Mouse (Mus musculus) liver, adult 2 months (tissue): ENCODE measurements around the gene Vps26a. TPM values are rescaled to one million over a fixed set of nuclear protein-coding genes. Genes with fewer than 3 reads are reported as not detected.

Source experiments
- DNase-seq: peaks from one replicate; pipeline ENCODE4 v3.0.0-alpha.2; 2011; ENCODE audit warnings: low read depth, low spot score; ENCODE audit errors: extremely low read depth
- H3K27ac ChIP-seq: fragments of 200-500 bp; replicated peaks from 2 replicates; pipeline ENCODE4 v1.5.1; 2012; ENCODE audit warnings: low read depth, mild to moderate bottlenecking, control low read depth, inconsistent platforms, low read length; ENCODE audit not compliant: insufficient read depth
- H3K27me3 ChIP-seq: fragments of 200-500 bp; 2 replicates; pipeline ENCODE4 v1.6.1; 2012; ENCODE audit warnings: mild to moderate bottlenecking, moderate library complexity, low read length, inconsistent platforms; ENCODE audit not compliant: control insufficient read depth, insufficient read depth
- H3K36me3 ChIP-seq: fragments of 200-500 bp; 2 replicates; pipeline ENCODE4 v1.6.1; 2012; ENCODE audit warnings: low read length, inconsistent platforms; ENCODE audit not compliant: control insufficient read depth, insufficient read depth
- H3K4me1 ChIP-seq: fragments of 200-500 bp; 2 replicates; pipeline ENCODE4 v1.6.1; 2011; ENCODE audit warnings: low read length; ENCODE audit not compliant: control insufficient read depth, insufficient read depth
- H3K4me3 ChIP-seq: fragments of 200-500 bp; 2 replicates; pipeline ENCODE4 v1.5.1; 2011; ENCODE audit warnings: low read depth, mild to moderate bottlenecking, control low read depth, low read length, moderate library complexity; ENCODE audit not compliant: insufficient read depth
- H3K79me2 ChIP-seq: fragments of 200-500 bp; 2 replicates; pipeline ENCODE4 v1.6.1; 2012; ENCODE audit warnings: inconsistent platforms, mild to moderate bottlenecking, low read length, moderate library complexity; ENCODE audit not compliant: control insufficient read depth, insufficient read depth
- H3K9ac ChIP-seq: fragments of 200-500 bp; 2 replicates; pipeline ENCODE4 v1.6.1; 2012; ENCODE audit warnings: low read depth, mild to moderate bottlenecking, control low read depth, inconsistent platforms, low read length
- CTCF ChIP-seq: fragments of 200-500 bp; IDR thresholded peaks from 2 replicates; pipeline ENCODE4 v1.5.1; 2011; ENCODE audit warnings: low read depth, low read length, control low read depth
- POLR2A ChIP-seq: fragments of 200-500 bp; IDR thresholded peaks from 2 replicates; pipeline ENCODE4 v1.6.1; 2011; ENCODE audit warnings: low read length, control low read depth; ENCODE audit not compliant: insufficient read depth; ENCODE audit errors: extremely low read depth
- WGBS: fragments of 180-500 bp; shearing (Covaris S2); methylation state at CpG from one replicate; pipeline ENCODE4 v1.1.7; 2018; 5-methylcytosine and 5-hydroxymethylcytosine counted together
- polyA plus RNA-seq: library from polyadenylated mRNA; depleted of rRNA; stranded (reverse); fragments of >200 nt; gene quantifications from 2 replicates; pipeline ENCODE4 v1.2.3, GENCODE M21; 2012; rRNA removed
- total RNA-seq: library from RNA; depleted of rRNA; stranded (reverse); fragments of >200 nt; gene quantifications from 2 replicates; pipeline ENCODE4 v1.2.3, GENCODE M21; 2014; rRNA removed

Gene Vps26a
- total and polyA plus RNA-seq, 2 experiments: 7.7 to 39.7 TPM

- Histone ChIP-seq H3K4me3 (no peak overlapping the region), H3K79me2 (no peaks in the 10 kb centered on the region), H3K36me3 (no peaks in the 10 kb centered on the region), H3K27me3 (no peaks in the 10 kb centered on the region), H3K9ac (no peak overlapping the region), H3K4me1 (no peaks in the 10 kb centered on the region), H3K27ac (no peak overlapping the region)
- 80% methylated on average over 19 of the region's 19 CpGs for WGBS
- TF ChIP-seq POLR2A (no peak), CTCF (no peak)
- DNase-seq: no peak
Measured at GRCm38 (mm10) chr10:62411431-62412410, 74.9 kb downstream of the Vps26a start.

GRCm38 (mm10) chr10:62410943-62411342 lies 75.7 kb downstream of the Vps26a start:
- no peaks in the 10 kb centered on the region for H3K79me2 ChIP-seq
- no peaks in the 10 kb centered on the region for H3K36me3 ChIP-seq
- TF ChIP-seq CTCF: peak; percentile 90
- TF ChIP-seq POLR2A: no peak
- 18% methylated on average over 5 of the region's 5 CpGs for WGBS
- H3K4me1 ChIP-seq: no peaks in the 10 kb centered on the region
- H3K27me3 ChIP-seq: no peaks in the 10 kb centered on the region
- H3K27ac ChIP-seq: no peak overlapping the region
- no peak overlapping the region for H3K4me3 ChIP-seq
- DNase-seq: peak; percentile 11
- H3K9ac ChIP-seq: no peak overlapping the region

Other genes starting within 250 kb of the Vps26a start
- not detected in 2 replicates for gene Tacr2, start 234.4 kb downstream of the Vps26a start, total RNA-seq
- not detected in 2 replicates for gene Tacr2, start 234.4 kb downstream of the Vps26a start, polyA plus RNA-seq
- gene Hk1, start 106.9 kb downstream of the Vps26a start, total RNA-seq: 1.6 and 1.7 TPM in 2 replicates
- gene Hk1, start 106.9 kb downstream of the Vps26a start, polyA plus RNA-seq: 1.4 TPM in 2 replicates
- under 0.01 and 0.18 TPM in 2 replicates for gene Hkdc1, start 64.3 kb downstream of the Vps26a start, total RNA-seq
- 0.05 TPM in 1 of 2 replicates, not detected in the other for gene Hkdc1, start 64.3 kb downstream of the Vps26a start, polyA plus RNA-seq
- 0.09 and 0.27 TPM in 2 replicates for gene 4930507D05Rik, start 37.3 kb downstream of the Vps26a start, total RNA-seq
- 0.12 TPM in 1 of 2 replicates, not detected in the other for gene 4930507D05Rik, start 37.3 kb downstream of the Vps26a start, polyA plus RNA-seq
- gene Supv3l1, start 37.1 kb downstream of the Vps26a start, total RNA-seq: 18.8 and 19.1 TPM in 2 replicates
- gene Supv3l1, start 37.1 kb downstream of the Vps26a start, polyA plus RNA-seq: 10.5 and 12.1 TPM in 2 replicates
- 11.9 and 15.9 TPM in 2 replicates for gene Srgn, start 40.6 kb upstream of the Vps26a start, total RNA-seq
- gene Srgn, start 40.6 kb upstream of the Vps26a start, polyA plus RNA-seq: 4.3 and 5.0 TPM in 2 replicates
- gene Kif1bp, start 91.7 kb upstream of the Vps26a start, total RNA-seq: 8.3 and 8.6 TPM in 2 replicates
- gene Kif1bp, start 91.7 kb upstream of the Vps26a start, polyA plus RNA-seq: 8.2 and 9.8 TPM in 2 replicates
- 10.9 and 11.8 TPM in 2 replicates for gene Ddx21, start 115.5 kb upstream of the Vps26a start, total RNA-seq
- 5.8 and 7.2 TPM in 2 replicates for gene Ddx21, start 115.5 kb upstream of the Vps26a start, polyA plus RNA-seq
- gene Ddx50, start 164.4 kb upstream of the Vps26a start, total RNA-seq: 41.6 and 53.6 TPM in 2 replicates
- 8.1 and 10.3 TPM in 2 replicates for gene Ddx50, start 164.4 kb upstream of the Vps26a start, polyA plus RNA-seq
- gene Stox1, start 239.3 kb upstream of the Vps26a start, total RNA-seq: 0.18 and 0.20 TPM in 2 replicates
- 0.04 and 0.06 TPM in 2 replicates for gene Stox1, start 239.3 kb upstream of the Vps26a start, polyA plus RNA-seq